Mouse (Mus musculus) gastrocnemius, postnatal 14 days (tissue): ENCODE measurements at regions not wholly inside any gene's neighbourhood (a gene's known extent, or its start where the extent isn't known, plus 50 kb on each side); places are given as distances from the start of the nearest gene placed in this dataset.

ENCODE experiments used
- DNase-seq: peaks from one replicate; pipeline ENCODE4 v3.0.0; 2021; ENCODE audit warnings: mixed read lengths
- intact Hi-C: fragments of 180-260 bp; cut with DNase I; formaldehyde crosslinking; loops from one replicate; pipeline ENCODE4 v1.15.1; 2025; ENCODE audit warnings: low total_unique reads

DNA sequence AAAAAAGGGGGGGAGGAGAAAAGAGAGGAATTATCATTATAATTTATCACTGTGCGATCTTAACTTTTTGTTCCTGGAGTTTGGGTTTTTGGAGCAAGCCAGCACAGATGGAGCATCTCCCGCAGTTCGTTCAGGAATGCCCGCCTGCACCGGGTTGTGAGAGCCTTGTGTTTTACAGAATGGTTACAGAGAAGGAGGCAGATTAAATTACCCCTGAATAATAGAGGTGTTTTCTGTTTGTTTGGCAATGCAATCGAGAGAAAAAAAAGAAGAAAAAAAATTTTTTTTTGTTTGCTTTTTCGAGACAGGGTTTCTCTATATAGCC is 135.8 kb upstream of the Pkdcc start:
- intact Hi-C loops: no loop called here
- DNase-seq: no peak

- DNase-seq: no peak
- intact Hi-C loops: no loop called here
These were observed 133.4 kb upstream of the Pkdcc start for GRCm38 (mm10) chr17:83081729-83082128.

- DNase-seq: no peak
- intact Hi-C loops: no loop called here
These were observed 131.6 kb upstream of the Pkdcc start for GRCm38 (mm10) chr17:83083521-83083920.

- intact Hi-C loops: no loop called here
- no peak for DNase-seq
These were observed 129.2 kb upstream of the Pkdcc start for GRCm38 (mm10) chr17:83085792-83086475.

- DNase-seq: no peak
- intact Hi-C loops: no loop called here
These were observed 128.4 kb upstream of the Pkdcc start for GRCm38 (mm10) chr17:83086703-83087102.

- DNase-seq: no peak
- intact Hi-C loops: no loop called here
These were observed 126.6 kb upstream of the Pkdcc start for GRCm38 (mm10) chr17:83088471-83088870.

DNA sequence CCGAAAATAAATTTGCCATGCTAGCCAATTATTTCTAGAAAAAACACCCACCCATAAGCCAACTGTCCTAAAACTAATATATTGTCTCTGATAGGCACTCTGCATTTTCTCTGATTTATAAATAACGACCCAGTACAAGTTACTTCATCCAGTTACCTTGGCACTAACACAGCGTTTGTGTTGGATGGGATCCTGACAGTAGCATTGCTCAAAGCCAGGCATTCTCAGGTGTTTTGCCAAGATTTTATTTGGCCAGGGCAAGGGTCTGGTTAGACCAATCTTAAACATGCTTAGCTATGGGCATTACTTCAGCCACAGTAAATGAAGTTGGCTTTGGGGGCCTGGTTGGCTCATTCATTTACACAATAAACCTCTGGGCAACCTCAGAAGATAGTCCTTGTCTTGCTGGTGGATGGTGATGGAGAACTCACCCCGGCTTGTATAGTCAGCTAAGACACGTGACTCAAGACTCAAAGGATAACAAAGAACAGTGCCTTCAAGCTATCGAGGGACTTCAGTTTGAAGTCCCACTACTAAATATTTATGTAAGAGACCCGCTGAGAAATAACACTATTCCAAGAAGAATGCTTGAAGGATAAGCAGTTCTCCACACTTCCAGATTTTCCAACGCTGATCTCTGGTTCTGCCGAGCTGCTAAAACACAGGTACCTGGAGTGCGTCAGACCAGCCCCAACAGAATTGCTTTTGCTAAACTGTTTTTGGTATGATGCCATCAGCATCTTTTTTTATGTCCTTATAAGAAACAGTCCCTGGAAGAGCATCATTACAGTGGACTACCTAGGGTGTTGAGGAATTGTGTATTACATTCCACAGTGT is 125.0 kb upstream of the Pkdcc start:
- intact Hi-C loops: no loop called here
- DNase-seq: no peak

GRCm38 (mm10) chr17:83093862-83094261 is 121.2 kb upstream of the Pkdcc start:
- intact Hi-C loops: no loop called here
- DNase-seq: no peak

- intact Hi-C loops: no loop called here
- DNase-seq: no peak
These were observed 118.6 kb upstream of the Pkdcc start for GRCm38 (mm10) chr17:83096451-83096850.

GRCm38 (mm10) chr17:83097998-83098397 is 117.1 kb upstream of the Pkdcc start:
- intact Hi-C loops: no loop called here
- DNase-seq: no peak

GRCm38 (mm10) chr17:83098679-83099413 is 116.2 kb upstream of the Pkdcc start:
- intact Hi-C loops: no loop called here
- DNase-seq: no peak

GRCm38 (mm10) chr17:83101035-83101434 is 114.1 kb upstream of the Pkdcc start:
- intact Hi-C loops: no loop called here
- DNase-seq: no peak

DNA sequence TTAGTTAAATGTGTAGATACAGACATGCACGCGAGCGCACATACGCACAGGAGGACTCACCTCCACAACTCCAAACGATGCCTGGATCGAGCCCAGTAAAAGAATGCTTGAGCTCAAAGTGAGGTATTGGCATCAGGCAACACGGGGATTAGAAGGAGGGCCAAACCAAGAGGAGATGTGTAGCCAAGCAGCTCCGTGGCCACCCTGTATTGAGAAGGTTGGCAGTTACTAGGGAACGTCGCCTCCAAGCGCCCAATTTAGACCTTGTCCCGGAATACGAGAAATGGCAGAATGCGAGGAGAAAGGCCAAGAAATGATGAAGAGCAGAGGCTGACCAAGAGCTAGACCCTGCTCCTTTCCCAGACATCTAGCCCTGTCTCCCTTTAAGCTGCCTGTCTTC is 113.3 kb upstream of the Pkdcc start:
- intact Hi-C loops: no loop called here
- no peak for DNase-seq

DNA sequence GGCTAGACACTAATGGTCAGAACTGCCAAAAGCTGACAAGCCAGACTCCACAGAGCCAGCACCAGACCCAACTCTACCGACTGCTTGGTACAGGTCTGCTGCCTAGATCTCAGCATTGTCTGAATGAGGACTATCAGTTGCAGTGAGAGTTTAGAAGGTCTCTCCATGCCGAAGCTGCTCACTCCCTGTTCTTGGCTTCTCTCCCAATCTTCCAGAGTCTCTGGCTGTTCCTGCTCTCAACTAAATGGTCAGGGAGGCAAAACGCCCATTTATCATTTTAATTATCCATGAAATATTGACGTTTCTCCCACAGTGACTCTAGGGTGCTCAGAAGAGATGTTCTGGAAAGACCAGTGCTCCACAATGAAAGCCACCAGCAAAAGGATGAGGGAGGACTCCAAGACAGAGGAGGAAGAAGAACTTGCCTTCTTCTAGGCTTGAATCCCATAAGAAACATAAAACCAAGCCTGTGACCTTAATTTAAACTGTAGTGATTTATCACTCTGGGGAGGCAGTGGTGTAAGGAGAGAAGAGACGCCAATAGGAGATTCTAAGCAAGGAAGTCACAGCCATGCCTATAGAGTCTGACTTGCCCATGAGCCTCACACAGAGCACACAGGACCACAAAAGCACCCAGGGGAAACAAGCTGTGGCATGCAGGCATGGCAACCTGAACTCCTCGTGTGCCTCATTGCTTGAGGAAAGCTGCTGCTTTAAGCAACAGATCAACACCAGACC is 112.2 kb upstream of the Pkdcc start:
- DNase-seq: no peak
- intact Hi-C loops: no loop called here

- no peak for DNase-seq
- intact Hi-C loops: no loop called here
These were observed 106.9 kb upstream of the Pkdcc start for GRCm38 (mm10) chr17:83108151-83108550.

- DNase-seq: peak; percentile 47
- intact Hi-C loops: no loop called here
These were observed 105.2 kb upstream of the Pkdcc start for GRCm38 (mm10) chr17:83109792-83110440.

DNA sequence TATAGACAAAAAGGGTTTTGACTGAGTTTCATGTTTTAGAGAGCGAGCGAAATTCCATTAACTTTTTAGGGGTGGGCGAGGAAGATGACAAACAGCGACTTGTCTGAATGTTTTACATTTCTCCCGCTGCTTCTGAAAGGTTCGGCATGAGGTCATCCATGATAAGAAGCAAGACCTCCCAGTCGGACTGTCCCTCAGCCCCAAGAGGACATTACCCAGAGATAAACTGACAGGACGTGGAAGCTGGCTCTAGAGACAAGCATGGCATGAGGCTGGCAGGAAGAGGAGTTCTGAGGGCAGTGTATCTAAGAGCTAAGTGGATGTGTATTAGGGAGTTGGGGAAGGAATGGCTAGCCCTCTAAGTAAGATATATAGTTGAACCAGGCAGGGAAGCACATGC is 104.5 kb upstream of the Pkdcc start:
- no peak for DNase-seq
- intact Hi-C loops: no loop called here

GRCm38 (mm10) chr17:83115146-83115545 is 99.9 kb upstream of the Pkdcc start:
- DNase-seq: no peak
- intact Hi-C loops: no loop called here

GRCm38 (mm10) chr17:83115832-83116480 is 99.1 kb upstream of the Pkdcc start:
- no peak for DNase-seq
- intact Hi-C loops: no loop called here
